Mouse (Mus musculus): ENCODE results near the gene Erg. TPM values are rescaled to one million over a fixed set of nuclear protein-coding genes. Genes with fewer than 3 reads are reported as not detected.
A peak's percentile ranks its signal among the peaks of the same experiment; 100 is the strongest.

Erg gene
- polyA plus RNA-seq, 1 experiment from 2014 or later, result 1.1 TPM

DNA sequence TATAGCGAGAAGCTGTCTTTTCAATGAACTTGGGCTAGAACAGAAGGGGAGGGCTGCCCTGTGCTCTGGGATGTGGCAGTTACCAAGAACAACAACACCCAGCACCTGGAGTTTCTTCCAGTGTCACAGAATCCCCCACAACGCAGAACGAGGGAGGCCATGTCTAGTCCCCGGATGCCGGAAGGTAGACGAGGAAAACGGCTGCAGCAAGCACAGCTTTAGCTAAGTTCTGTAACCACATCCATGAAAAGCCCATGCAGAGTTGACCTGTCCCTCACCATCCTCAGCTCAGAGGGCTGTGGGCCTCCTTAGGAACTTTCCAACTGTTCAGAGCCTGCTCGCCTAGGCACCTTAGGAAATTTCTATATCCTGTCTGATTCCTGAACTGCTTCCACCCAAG is 130.5 kb downstream of the Erg start:
- no peaks in the 10 kb centered on the region for H3K9me3 ChIP-seq (replicated peaks)
- H3K4me3 ChIP-seq (replicated peaks), result peak overlapping the region; percentile 31
- peak overlapping the region; percentile 34; the same call in 1 of the 2 replicates for H3K4me2 ChIP-seq
- 30% methylated on average over 8 of the region's 8 CpGs for WGBS (ENCODE audit: insufficient replicate concordance)
- H3K36me3 ChIP-seq, result no peaks in the 10 kb centered on the region
- no peak overlapping the region; the same call in 1 of the 2 replicates for H3K27ac ChIP-seq
- no peak overlapping the region for H3K9ac ChIP-seq
- no peak for DNase-seq
- no peak for ATAC-seq (ENCODE audit: low read depth)
- peaks cover 28% of the 10 kb centered on the region for H3K27me3 ChIP-seq
- peaks cover 8% of the 10 kb centered on the region; the same call in 1 of the 2 replicates for H3K4me1 ChIP-seq (replicated peaks)

DNA sequence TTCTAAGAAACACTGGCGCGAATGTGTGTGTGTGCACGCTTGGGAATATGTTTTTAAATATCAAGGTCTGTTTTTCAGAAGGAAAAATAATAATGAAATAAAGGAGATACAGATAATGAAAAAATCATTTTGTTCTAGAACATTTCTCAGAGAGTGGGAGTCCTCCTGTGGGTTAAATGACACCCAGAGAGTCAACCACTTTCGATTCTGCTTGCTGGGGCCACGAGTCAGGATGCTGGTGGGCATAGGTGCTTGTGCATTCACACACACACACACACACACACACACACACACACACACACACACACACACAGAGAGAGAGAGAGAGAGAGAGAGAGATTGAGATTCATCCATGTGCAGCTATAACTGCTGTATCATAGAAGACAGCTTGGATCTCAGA is 130.9 kb downstream of the Erg start:
- Histone ChIP-seq H3K9ac (no peak overlapping the region), H3K4me3 (replicated peaks) (peak overlapping the region; percentile 31; the same call in 1 of the 2 replicates), H3K4me2 (peak overlapping the region; percentile 34; the same call in 1 of the 2 replicates)

DNA sequence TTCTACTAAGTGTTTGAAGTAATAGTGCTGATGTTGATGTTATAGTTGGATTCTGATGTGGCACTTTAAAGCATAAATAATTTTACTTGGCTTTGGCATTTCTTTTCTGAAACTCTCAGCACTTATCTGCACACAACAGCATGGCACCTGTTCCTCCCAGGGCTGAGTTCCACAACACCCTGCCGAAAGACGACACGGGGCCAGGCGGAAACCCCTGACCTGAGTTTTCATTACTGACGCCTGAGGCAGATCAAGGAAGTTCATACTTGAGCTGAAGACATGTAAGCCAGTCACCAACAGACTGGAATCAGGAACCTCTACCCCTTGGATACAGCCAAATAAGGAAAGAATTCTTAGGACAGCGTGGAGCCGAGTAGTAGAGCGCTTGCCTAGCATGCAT is 134.0 kb downstream of the Erg start:
- Histone ChIP-seq H3K36me3 (no peaks in the 10 kb centered on the region), H3K9me3 (replicated peaks) (no peaks in the 10 kb centered on the region), H3K27ac (no peak overlapping the region), H3K4me1 (replicated peaks) (peaks cover 13% of the 10 kb centered on the region; the same call in 1 of the 2 replicates), H3K9ac (no peak overlapping the region), H3K4me2 (no peak overlapping the region), H3K4me3 (replicated peaks) (no peak overlapping the region), H3K27me3 (peaks cover 8% of the 10 kb centered on the region; the same call in 1 of the 2 replicates)
- ATAC-seq (ENCODE audit: low read depth), result no peak
- WGBS (ENCODE audit: insufficient replicate concordance), result 43% methylated on average over 8 of the region's 8 CpGs
- no peak for DNase-seq

More for the DNA sequence above, 130.9 kb downstream of the Erg start:
- Histone ChIP-seq H3K27ac (no peak overlapping the region), H3K9me3 (replicated peaks) (no peaks in the 10 kb centered on the region), H3K36me3 (no peaks in the 10 kb centered on the region), H3K4me1 (replicated peaks) (peaks cover 8% of the 10 kb centered on the region; the same call in 1 of the 2 replicates), H3K27me3 (peaks cover 28% of the 10 kb centered on the region)
- no peak for ATAC-seq (ENCODE audit: low read depth)
- no peak for DNase-seq
- WGBS (ENCODE audit: insufficient replicate concordance), result 56% methylated on average over 5 of the region's 5 CpGs

DNA sequence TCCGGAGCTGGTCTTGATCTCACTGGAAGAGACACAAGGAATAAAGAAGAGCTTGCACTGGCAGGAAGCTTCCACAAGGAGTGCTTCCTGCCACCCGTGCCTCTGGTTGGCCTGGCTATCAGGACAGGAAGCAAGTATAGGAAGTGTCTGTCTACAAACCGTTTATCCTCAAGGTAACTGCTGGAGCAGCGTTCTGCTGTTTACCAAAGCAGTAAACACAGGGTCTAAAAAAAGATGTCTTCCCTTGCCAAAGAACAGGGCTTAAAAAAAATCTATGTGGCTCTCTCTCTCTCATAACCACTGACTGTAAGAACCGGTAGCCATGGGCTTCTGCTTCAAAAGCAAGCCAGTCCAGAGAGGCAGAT is 137.1 kb downstream of the Erg start:
- Histone ChIP-seq H3K9ac (no peak overlapping the region), H3K4me2 (no peak overlapping the region), H3K27me3 (no peaks in the 10 kb centered on the region), H3K36me3 (no peaks in the 10 kb centered on the region), H3K4me3 (replicated peaks) (no peak overlapping the region), H3K4me1 (replicated peaks) (peaks cover 13% of the 10 kb centered on the region; the same call in 1 of the 2 replicates), H3K9me3 (replicated peaks) (no peaks in the 10 kb centered on the region), H3K27ac (peak overlapping the region; percentile 30; the same call in 1 of the 2 replicates)
- WGBS (ENCODE audit: insufficient replicate concordance), result 13% methylated on average over 5 of the region's 5 CpGs
- no peak for ATAC-seq (ENCODE audit: low read depth)
- no peak for DNase-seq

DNA sequence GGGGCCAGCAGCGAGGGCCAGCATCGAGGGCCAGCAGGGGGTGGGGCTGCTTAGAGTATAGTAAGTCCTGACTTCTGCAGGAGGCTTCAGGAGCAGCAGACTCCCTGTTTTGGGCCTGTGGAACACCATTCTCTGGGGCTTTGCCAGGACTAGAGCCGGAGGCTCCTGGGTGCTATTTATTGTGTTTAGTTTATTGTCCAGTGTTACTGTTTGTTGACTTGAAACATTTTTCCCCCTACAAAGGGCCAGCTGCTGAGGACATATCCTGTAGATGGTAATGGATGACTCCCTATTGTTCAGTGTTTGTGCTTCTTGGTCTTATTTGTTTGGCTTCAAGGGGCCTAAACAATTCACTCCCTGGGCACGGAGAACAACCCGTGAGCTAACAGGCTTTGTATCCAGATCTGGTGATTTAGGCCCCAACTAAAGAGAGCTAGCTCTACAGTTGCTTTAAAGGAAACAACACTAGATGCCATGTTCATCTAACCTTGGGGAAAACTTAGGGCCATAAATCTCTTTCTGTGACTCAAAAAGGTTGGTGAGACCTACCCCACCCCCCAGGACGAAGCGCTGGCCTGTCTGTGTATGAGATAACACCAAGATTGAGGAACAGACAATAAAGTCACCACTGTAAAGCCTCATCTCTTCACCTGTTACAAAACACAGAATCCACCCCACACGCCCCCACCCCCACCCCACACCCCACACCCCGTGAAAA is 137.6 kb downstream of the Erg start:
- Histone ChIP-seq H3K4me2 (no peak overlapping the region), H3K36me3 (no peaks in the 10 kb centered on the region), H3K27me3 (no peaks in the 10 kb centered on the region), H3K9me3 (replicated peaks) (no peaks in the 10 kb centered on the region), H3K27ac (no peak overlapping the region; the same call in 1 of the 2 replicates), H3K4me1 (replicated peaks) (peaks cover 13% of the 10 kb centered on the region; the same call in 1 of the 2 replicates), H3K4me3 (replicated peaks) (no peak overlapping the region), H3K9ac (no peak overlapping the region)
- 34% methylated on average over 9 of the region's 9 CpGs for WGBS (ENCODE audit: insufficient replicate concordance)
- DNase-seq, result no peak
- no peak for ATAC-seq (ENCODE audit: low read depth)

DNA sequence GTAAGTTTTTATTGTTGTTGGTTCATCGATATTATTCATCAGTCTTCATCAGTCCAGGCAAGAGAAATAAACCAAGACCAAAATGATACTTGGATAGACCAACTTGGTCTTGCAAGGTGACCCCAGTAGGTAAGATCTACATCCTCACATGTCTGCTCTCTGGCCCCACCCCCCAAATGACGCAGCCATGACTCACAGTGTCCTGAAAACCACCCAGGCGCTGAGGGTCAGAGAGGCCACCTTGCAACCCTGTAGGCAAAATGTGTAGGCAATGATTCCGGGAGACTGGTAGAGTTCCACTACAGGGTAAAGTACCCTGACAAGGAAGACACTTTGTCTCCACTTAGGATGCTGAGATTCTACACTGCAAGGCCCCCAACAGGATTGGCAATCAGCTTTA is 138.5 kb downstream of the Erg start:
- Histone ChIP-seq H3K36me3 (no peaks in the 10 kb centered on the region), H3K9me3 (replicated peaks) (no peaks in the 10 kb centered on the region), H3K27me3 (no peaks in the 10 kb centered on the region), H3K27ac (no peak overlapping the region), H3K4me2 (no peak overlapping the region), H3K4me1 (replicated peaks) (peaks cover 13% of the 10 kb centered on the region; the same call in 1 of the 2 replicates), H3K9ac (no peak overlapping the region), H3K4me3 (replicated peaks) (no peak overlapping the region)
- DNase-seq (no peak), ATAC-seq (ENCODE audit: low read depth) (no peak)
- WGBS (ENCODE audit: insufficient replicate concordance), result 38% methylated on average over 4 of the region's 4 CpGs

DNA sequence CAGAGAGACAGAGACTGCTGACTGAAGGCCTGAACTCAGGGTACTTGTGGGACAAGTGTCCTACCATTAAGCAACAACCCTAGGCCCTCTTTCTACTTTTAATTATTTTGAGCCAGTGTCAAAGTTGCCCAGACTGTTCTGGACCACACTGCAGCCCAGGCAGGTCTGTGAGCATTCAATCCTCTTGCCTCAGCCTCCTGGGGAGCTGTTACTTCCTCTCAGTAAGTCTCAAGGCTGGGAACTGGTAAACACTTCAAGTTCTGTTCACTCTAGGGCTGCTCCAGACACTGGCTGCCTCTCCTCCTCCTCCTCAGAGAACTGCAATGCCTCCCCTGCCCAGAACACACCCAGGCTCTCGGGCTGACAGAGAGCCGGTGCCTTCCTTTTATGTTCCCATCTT is 140.0 kb downstream of the Erg start:
- H3K27me3 ChIP-seq, result peaks cover 7% of the 10 kb centered on the region
- no peak overlapping the region for H3K4me2 ChIP-seq
- no peak for DNase-seq
- WGBS (ENCODE audit: insufficient replicate concordance), result 19% methylated on average over 2 of the region's 2 CpGs
- no peaks in the 10 kb centered on the region for H3K9me3 ChIP-seq (replicated peaks)
- peaks cover 14% of the 10 kb centered on the region for H3K4me1 ChIP-seq (replicated peaks)
- no peak overlapping the region for H3K9ac ChIP-seq
- no peak overlapping the region for H3K27ac ChIP-seq
- H3K4me3 ChIP-seq (replicated peaks), result no peak overlapping the region
- ATAC-seq (ENCODE audit: low read depth), result no peak
- H3K36me3 ChIP-seq, result no peaks in the 10 kb centered on the region

DNA sequence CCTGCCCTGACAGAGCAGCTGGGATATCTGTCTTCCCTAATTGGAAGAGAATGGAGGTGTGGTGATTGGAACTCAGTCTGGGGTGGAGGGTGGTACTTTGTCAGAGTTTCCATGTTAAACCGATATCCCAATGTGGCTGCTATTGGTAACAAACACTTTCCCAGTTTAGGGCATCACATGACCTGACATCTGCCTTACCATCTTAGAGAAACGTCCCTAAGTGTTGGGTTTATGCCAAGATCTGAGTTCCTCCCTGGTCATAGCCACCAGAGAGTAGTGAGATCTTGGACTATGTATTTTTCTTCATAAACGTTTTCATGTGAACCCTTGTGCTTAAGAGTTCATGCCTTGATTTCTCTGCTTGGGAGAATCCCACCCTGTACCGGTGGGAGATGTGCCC is 144.4 kb downstream of the Erg start:
- H3K27ac ChIP-seq, result no peak overlapping the region
- WGBS (ENCODE audit: insufficient replicate concordance), result 48% methylated on average over 4 of the region's 4 CpGs

DNA sequence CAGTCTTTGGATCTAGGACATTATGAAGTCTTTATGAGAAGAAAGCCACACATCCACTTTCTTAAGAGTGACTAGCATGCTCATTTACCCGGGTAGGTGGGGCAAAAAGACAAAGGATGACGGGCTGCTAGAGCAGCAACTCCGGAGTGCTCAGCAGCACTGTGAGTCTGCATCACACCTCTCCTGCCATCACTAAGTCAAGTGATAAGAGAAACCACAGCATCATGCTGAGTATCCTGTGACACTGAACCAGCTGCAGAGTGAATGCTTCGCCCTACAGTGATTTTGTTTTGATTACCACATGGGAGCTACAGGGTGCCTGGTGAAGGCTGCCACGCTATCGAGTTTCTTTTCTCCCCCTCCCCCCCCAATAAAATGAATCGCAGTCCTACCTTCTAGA is 145.2 kb downstream of the Erg start:
- H3K4me1 ChIP-seq (replicated peaks), result peaks cover 49% of the 10 kb centered on the region
- H3K9ac ChIP-seq, result no peak overlapping the region
- H3K4me3 ChIP-seq (replicated peaks), result no peak overlapping the region
- H3K27me3 ChIP-seq, result peaks cover 17% of the 10 kb centered on the region
- H3K9me3 ChIP-seq (replicated peaks), result no peaks in the 10 kb centered on the region
- no peak overlapping the region for H3K27ac ChIP-seq
- ATAC-seq (ENCODE audit: low read depth), result no peak
- H3K36me3 ChIP-seq, result no peaks in the 10 kb centered on the region
- H3K4me2 ChIP-seq, result no peak overlapping the region
- WGBS (ENCODE audit: insufficient replicate concordance), result 17% methylated on average over 7 of the region's 7 CpGs
- no peak for DNase-seq

More for the DNA sequence above, 144.4 kb downstream of the Erg start:
- no peak overlapping the region for H3K4me2 ChIP-seq
- H3K27me3 ChIP-seq, result peaks cover 17% of the 10 kb centered on the region
- no peak overlapping the region for H3K4me3 ChIP-seq (replicated peaks)
- H3K9me3 ChIP-seq (replicated peaks), result no peaks in the 10 kb centered on the region
- no peaks in the 10 kb centered on the region for H3K36me3 ChIP-seq
- DNase-seq, result no peak
- no peak for ATAC-seq (ENCODE audit: low read depth)
- peaks cover 43% of the 10 kb centered on the region for H3K4me1 ChIP-seq (replicated peaks)
- no peak overlapping the region for H3K9ac ChIP-seq

DNA sequence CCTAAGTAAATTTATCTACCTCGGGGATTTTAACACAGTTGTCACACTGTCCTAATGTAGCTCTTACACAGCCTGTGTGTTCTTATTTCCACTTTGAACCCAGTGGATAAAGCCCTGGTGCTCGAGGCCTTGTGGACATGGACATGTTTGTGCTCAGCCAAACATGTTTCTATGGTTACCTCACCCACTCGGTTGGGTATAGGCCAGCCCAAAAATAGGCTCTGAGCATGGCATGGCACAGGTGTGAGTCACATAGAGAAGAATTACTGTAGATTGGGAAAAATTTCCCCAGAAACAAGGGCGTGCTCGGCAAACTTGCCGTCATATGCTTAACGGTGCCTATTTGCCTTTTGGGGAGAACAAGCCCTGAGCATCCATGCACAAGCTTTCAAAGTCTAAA is 146.1 kb downstream of the Erg start:
- ATAC-seq (ENCODE audit: low read depth) (no peak), DNase-seq (no peak)
- H3K4me2 ChIP-seq, result no peak overlapping the region
- H3K4me1 ChIP-seq (replicated peaks), result peaks cover 49% of the 10 kb centered on the region
- no peaks in the 10 kb centered on the region for H3K9me3 ChIP-seq (replicated peaks)
- no peaks in the 10 kb centered on the region for H3K36me3 ChIP-seq
- no peak overlapping the region for H3K4me3 ChIP-seq (replicated peaks)
- no peak overlapping the region for H3K9ac ChIP-seq
- 0 out of 2 replicates have a peak overlapping the region, but pooled peaks have one; percentile 66 for H3K27ac ChIP-seq
- WGBS (ENCODE audit: insufficient replicate concordance), result 47% methylated on average over 7 of the region's 7 CpGs
- H3K27me3 ChIP-seq, result peaks cover 21% of the 10 kb centered on the region

DNA sequence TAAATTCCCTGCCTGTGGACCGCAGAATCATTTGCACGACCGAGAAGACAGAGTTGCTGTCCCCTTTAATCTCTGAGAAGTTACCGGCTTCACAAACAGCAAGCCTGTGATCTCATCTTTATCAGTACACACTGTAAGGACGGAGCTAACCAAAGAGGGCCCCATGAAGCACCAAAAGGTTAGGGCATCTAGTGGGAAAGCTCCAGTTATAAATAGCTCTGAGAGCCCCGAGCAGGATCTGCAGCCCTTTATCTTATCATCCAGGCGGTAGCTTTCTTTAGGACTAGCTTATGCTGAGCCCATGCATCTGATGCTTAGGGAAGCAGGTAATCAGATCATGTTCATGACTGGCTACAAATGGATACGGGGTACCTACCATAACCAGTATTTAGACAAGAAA is 146.6 kb downstream of the Erg start:
- H3K4me1 ChIP-seq (replicated peaks), result peaks cover 50% of the 10 kb centered on the region
- H3K4me2 ChIP-seq, result peak overlapping the region; percentile 50
- H3K27me3 ChIP-seq, result peaks cover 21% of the 10 kb centered on the region
- H3K4me3 ChIP-seq (replicated peaks), result no peak overlapping the region
- no peak overlapping the region for H3K9ac ChIP-seq
- peak; percentile 44 for DNase-seq
- no peaks in the 10 kb centered on the region for H3K9me3 ChIP-seq (replicated peaks)
- peak overlapping the region; percentile 66 for H3K27ac ChIP-seq
- H3K36me3 ChIP-seq, result no peaks in the 10 kb centered on the region
- peak; percentile 87 for ATAC-seq (ENCODE audit: low read depth)
- WGBS (ENCODE audit: insufficient replicate concordance), result 6% methylated on average over 8 of the region's 8 CpGs
